Mouse (Mus musculus) adrenal gland, adult 2 months (tissue): ENCODE results near the gene Xpc. TPM values are rescaled to one million over a fixed set of nuclear protein-coding genes. Genes with fewer than 3 reads are reported as not detected.
"Not testable (repeated sequence)": the region's sequence is repeated elsewhere in the genome, so short reads cannot be mapped to it uniquely, and the experiment has no call there.

ENCODE experiments used
- DNase-seq: peaks from one replicate; pipeline ENCODE4 v3.0.0; 2021
- polyA plus RNA-seq: library from polyadenylated mRNA; depleted of rRNA; stranded (reverse); fragments of >200 nt; gene quantifications from 2 replicates; pipeline ENCODE4 v1.2.3, GENCODE M21; 2012; rRNA removed
- total RNA-seq, 2 experiments: library from RNA; stranded (reverse); gene quantifications; 2 replicates each; pipeline ENCODE4 v1.2.3; 2021

Gene Xpc
- total and polyA plus RNA-seq, 3 experiments: 4.5 to 19.3 (median 13.3) TPM

DNA sequence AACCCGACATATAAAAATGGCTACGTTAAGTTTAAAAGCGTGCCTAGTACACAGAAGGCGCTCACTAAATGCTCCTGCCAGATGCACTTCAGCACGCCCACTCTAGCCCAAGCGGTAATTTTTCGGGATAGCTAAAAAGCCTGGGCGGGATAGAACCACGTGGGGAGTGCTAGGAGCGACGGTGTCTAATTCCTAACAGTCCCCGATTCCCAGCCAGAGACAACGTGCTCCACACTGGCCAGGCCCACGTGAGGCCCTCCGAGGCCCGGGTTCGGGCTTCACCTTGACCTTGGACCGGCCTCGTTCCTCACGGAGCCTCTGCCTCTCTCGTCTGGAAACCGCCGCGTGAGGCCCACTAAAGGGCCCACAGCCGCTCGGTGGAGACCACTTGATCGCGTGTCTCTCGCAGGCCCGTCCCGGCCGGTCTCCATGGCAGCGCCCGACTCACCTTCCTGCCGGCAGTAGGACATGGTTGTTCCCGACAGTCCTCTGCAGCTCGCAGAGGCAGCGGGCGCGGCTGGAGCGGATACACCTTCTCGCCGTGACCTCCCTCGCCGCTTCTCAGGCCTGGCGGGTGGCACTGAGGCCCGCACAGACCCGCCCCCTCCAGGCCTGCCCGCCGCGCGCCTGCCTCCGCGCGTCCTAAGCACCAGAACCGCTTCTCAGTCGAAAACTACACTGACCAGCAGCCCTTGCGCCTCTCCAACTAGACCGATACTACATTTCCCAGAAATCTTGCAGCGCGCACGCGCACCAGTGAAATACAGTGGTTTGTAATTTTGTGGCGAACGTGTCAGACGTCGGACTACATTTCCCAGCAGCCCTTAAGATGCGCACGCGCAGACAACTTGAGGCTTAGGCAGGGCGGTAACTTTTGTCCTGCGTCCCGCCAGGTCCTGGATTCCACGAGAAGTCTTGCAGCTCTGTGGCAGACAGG lies 42.6 kb downstream of the Xpc start, which contains the start of the genes Chchd4 and Tmem43:
Chchd4 (minus strand) TSS at position 679 of the 937 bp plus-strand sequence.
Tmem43 (plus strand) TSS at position 836 of the 937 bp plus-strand sequence.
- peak; percentile 99 for DNase-seq

DNA sequence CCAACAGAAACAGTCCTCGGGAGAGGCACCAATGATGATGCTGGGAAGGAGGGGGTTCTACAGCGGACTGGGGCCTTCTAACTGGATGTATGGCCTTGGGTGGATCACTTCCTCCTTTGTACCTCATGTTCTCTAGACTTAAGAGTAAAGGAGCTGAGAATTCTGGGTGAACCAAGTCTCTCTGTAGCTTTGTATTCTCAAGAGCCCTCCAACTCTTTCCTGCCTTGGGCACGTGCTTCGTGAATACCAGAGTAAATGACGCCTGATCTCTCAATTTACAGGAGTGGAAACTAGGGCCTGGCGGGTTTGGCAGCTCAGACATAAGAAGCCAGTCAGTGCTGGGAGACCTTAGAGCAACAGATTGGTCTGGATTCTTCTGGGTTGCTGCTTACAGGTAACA lies 43.4 kb downstream of the Xpc start:
- no peak for DNase-seq

DNA sequence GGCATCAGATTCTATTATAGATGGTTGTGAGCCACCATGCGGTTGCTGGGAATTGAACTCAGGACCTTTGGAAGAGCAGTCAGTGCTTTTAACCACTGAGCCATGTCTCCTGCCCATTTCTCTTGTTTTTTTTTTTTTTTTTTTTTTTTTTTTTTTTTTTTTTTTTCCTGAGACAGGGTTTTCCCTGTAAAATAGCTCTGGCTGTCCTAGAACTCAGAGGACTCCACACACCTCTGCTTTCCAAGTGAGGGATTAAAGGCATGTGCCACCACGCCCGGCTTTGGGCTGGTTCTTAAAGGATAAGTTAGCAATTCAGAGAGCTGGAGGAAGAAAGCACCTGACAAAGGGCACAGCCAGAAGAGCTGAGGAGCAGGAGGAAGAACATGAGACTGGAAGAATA lies 44.3 kb downstream of the Xpc start:
- DNase-seq: not testable (repeated sequence)

DNA sequence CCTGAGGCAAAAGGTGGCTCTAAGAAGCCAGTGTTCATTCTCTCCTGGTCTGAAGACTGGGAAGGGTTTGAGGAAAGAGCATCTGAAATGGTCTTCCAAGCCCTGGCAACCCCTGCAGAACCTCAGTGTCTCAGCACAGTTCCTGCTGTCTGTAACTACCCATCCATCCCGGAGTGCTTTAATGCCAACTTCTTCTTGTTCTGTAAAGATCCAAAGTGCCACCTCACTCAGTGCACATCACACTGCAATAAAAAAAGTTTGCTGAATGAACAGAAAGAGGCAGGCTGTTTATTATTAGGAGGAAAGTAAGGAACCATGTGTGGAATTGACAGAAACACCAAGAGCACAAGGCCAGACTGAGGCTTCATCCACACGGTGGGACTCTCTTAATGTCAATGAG lies 45.0 kb downstream of the Xpc start:
- DNase-seq: no peak

- no peak for DNase-seq
Measured at GRCm38 (mm10) chr6:91467106-91467505, 48.6 kb downstream of the Xpc start.

DNA sequence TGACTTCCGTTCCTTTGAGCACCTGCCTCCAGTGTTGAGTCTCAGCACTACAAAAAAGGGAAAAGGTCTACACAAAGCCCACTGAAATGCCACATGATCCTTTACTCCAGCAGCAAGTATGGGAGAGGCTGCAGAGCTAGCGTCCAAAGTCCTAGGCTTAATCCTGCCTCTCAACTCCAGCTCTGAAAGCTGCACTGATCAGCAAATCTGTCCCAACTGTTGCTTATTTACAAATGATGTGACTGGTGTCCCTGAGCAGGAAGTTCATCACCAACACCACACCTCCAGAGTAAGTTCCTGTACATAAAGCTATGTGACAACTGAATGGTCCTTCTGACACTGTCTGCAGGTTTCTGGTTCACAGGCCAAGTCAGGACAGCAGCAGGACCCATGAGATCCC lies 49.9 kb downstream of the Xpc start:
- DNase-seq: no peak

DNA sequence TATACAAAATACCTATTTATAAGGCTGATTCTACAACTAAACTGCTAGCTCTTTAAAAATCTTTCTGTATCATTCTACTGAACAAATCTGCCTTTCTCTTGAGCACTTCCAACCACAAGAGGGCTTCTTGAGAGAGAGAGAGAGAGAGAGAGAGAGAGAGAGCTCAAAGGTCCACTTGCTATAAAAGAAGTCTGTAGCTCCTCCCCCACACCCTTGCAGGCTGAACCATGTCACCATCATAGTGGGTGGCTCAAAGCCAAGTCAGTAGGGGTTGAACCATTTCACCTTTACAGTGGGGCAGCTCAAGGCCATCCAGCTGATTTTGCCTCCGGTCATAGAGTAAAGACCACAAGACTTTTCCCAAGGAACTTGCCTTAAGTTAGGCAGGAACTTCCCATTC lies 56.2 kb downstream of the Xpc start:
- DNase-seq: no peak

DNA sequence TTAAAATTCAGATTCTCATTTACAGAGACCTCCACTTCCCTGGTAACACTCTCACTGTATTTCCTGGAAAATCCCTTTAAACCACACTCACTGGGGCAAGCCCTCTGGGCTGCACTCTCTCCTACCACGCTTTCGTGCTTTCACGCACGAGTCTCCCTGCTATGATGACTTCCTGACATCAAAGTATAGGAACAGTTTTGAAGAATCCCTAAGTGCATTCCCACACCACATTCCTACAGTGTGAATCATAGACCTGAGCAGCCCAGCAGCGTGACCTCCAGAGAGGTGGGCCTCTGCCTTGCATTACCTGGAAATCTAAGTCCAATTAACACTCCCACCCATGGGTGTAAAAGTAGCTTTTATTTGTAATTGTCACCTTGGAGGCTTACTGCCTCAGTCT lies 61.1 kb downstream of the Xpc start:
- no peak for DNase-seq

GRCm38 (mm10) chr6:91452056-91452455 lies 63.6 kb downstream of the Xpc start:
- DNase-seq: no peak

- DNase-seq: no peak
Measured at GRCm38 (mm10) chr6:91449472-91450225, 66.0 kb downstream of the Xpc start.

DNA sequence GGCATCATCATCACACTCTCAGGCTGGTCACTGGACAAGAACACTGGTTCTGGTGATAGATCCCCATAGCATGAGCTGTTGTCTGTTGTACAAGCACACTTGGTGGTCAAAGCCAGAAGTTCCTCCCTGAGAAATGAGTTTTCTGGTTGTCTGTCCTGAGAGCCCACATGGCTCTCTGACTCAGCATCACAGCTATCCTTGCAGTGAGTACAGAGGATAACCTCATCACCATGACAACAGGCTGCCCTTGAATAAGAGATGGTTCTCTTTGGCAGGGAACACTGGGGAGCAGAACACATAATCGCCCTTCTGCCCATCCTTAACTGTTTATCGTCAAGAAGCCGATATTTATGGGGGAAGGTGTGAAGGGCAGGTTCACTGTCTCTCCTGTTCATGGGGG lies 70.4 kb downstream of the Xpc start:
- no peak for DNase-seq

DNA sequence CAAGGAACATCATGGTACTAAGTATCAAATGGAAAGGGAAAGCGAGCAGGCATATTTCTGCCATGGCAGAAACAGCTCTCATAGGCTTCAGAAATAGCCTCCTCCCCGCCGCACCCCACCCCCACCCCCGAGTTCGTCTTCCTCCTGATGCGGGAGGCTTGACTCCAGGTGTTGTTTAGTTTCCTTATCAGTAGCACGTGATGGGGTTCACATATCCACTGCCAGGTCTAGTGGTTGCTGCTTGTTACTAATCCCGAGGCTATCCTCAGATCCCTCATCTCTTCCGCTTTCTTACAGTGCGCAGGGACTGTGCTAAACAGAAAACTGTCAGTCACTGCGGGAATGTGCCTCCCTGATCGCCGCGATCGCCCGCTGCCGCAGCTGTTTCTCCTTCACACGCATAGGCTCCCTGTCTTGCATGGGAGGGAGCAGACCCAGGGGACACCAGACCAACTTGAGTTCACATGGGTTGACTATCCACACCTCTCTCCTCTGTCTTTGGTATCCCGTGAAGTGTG lies 74.5 kb downstream of the Xpc start:
- no peak for DNase-seq

- peak; percentile 95 for DNase-seq
Measured at GRCm38 (mm10) chr6:91440474-91441144, 75.1 kb downstream of the Xpc start.

Other genes starting within 250 kb of the Xpc start
- not detected for gene Wnt7a, start 104.5 kb downstream of the Xpc start, total RNA-seq
- gene Wnt7a, start 104.5 kb downstream of the Xpc start, polyA plus RNA-seq: not detected in 2 replicates
- gene Chchd4, start 42.3 kb downstream of the Xpc start, total RNA-seq: 10 to 100 TPM; 16.1 to 17.8 TPM
- gene Chchd4, start 42.3 kb downstream of the Xpc start, polyA plus RNA-seq: 4.2 and 5.1 TPM in 2 replicates
- 10 to 100 TPM; 40.0 to 54.5 TPM for gene Tmem43, start 42.2 kb downstream of the Xpc start, total RNA-seq
- 39.5 and 48.4 TPM in 2 replicates for gene Tmem43, start 42.2 kb downstream of the Xpc start, polyA plus RNA-seq
- 10 to 100 TPM; 38.3 to 40.4 TPM for gene Lsm3, start within 50 bp of the Xpc start, total RNA-seq
- gene Lsm3, start within 50 bp of the Xpc start, polyA plus RNA-seq: 5.2 and 7.3 TPM in 2 replicates
- 100 to 1,000 TPM; 466 to 626 TPM for gene Slc6a6, start 168.2 kb upstream of the Xpc start, total RNA-seq
- gene Slc6a6, start 168.2 kb upstream of the Xpc start, polyA plus RNA-seq: 570 and 815 TPM in 2 replicates